Mouse (Mus musculus) gastrocnemius, adult 2 months (tissue): ENCODE measurements around the gene Nr6a1. TPM values are rescaled to one million over a fixed set of nuclear protein-coding genes. Genes with fewer than 3 reads are reported as not detected.
A peak's percentile ranks its signal among the peaks of the same experiment; 100 is the strongest.

ENCODE experiments used
- DNase-seq: peaks from one replicate; pipeline ENCODE4 v3.0.0; 2022
- H3K27ac ChIP-seq: fragments of 200-600 bp; 2 replicates; pipeline ENCODE4 v1.8.1; 2022; ENCODE audit warnings: mild to moderate bottlenecking
- H3K4me3 ChIP-seq: fragments of 200-600 bp; 2 replicates; pipeline ENCODE4 v1.8.1; 2022; ENCODE audit warnings: mild to moderate bottlenecking, moderate library complexity
- CTCF ChIP-seq: fragments of 200-600 bp; IDR thresholded peaks from 2 replicates; pipeline ENCODE4 v1.8.1; 2022; ENCODE audit warnings: antibody characterized with exemption, mild to moderate bottlenecking, moderate library complexity
- intact Hi-C: fragments of 180-260 bp; cut with DNase I; formaldehyde crosslinking; loops from one replicate; pipeline ENCODE4 v1.15.1; 2025
- total RNA-seq, 2 experiments: library from RNA; stranded (reverse); gene quantifications; 2 replicates each; pipeline ENCODE4 v1.2.3; 2021

Gene Nr6a1
- total RNA-seq, 2 experiments from 2014 or later, result 3.4 to 4.8 TPM

GRCm38 (mm10) chr2:38827801-38828306 lies 99.6 kb downstream of the Nr6a1 start:
- Histone ChIP-seq H3K27ac (peak overlapping the region; percentile 76; the same call in 1 of the 2 replicates), H3K4me3 (no peak overlapping the region)
- intact Hi-C loops, result no loop called here
- DNase-seq, result no peak
- no peak for TF ChIP-seq CTCF

- intact Hi-C loops, result no loop called here
- no peak for DNase-seq
- Histone ChIP-seq H3K4me3 (no peak overlapping the region), H3K27ac (peak overlapping the region; percentile 88; the same call in 1 of the 2 replicates)
- no peak for TF ChIP-seq CTCF
These were observed 101.3 kb downstream of the Nr6a1 start for GRCm38 (mm10) chr2:38826189-38826588.

GRCm38 (mm10) chr2:38824791-38825768 lies 102.4 kb downstream of the Nr6a1 start:
- TF ChIP-seq CTCF, result no peak
- peak; percentile 14 for DNase-seq
- intact Hi-C loops, result no loop called here
- Histone ChIP-seq H3K4me3 (peak overlapping the region; percentile 86), H3K27ac (peak overlapping the region; percentile 88)

GRCm38 (mm10) chr2:38823912-38824583 lies 103.4 kb downstream of the Nr6a1 start:
- DNase-seq, result peak; percentile 78
- Histone ChIP-seq H3K4me3 (peak overlapping the region; percentile 86), H3K27ac (peak overlapping the region; percentile 88)
- intact Hi-C loops, result no loop called here
- no peak for TF ChIP-seq CTCF

GRCm38 (mm10) chr2:38823406-38823805 lies 104.1 kb downstream of the Nr6a1 start:
- peak overlapping the region; percentile 86 for H3K4me3 ChIP-seq
- intact Hi-C loops, result no loop called here
- no peak for DNase-seq
- H3K27ac ChIP-seq, result peak overlapping the region; percentile 88
- no peak for TF ChIP-seq CTCF

GRCm38 (mm10) chr2:38822995-38823394 lies 104.5 kb downstream of the Nr6a1 start:
- H3K4me3 ChIP-seq, result peak overlapping the region; percentile 86
- TF ChIP-seq CTCF, result no peak
- intact Hi-C loops, result no loop called here
- DNase-seq, result peak; percentile 82
- H3K27ac ChIP-seq, result peak overlapping the region; percentile 88

- intact Hi-C loops, result no loop called here
- no peak for TF ChIP-seq CTCF
- no peak for DNase-seq
- no peak overlapping the region for H3K27ac ChIP-seq
- no peak overlapping the region for H3K4me3 ChIP-seq
These were observed 110.0 kb downstream of the Nr6a1 start for GRCm38 (mm10) chr2:38817487-38817886.

GRCm38 (mm10) chr2:38797087-38797624 lies 130.3 kb downstream of the Nr6a1 start:
- no peak overlapping the region for H3K27ac ChIP-seq
- peak; percentile 74 for DNase-seq
- TF ChIP-seq CTCF, result peak; percentile 89
- intact Hi-C loops, result loop anchor here (1.0 to 5.0 kb wide), 3 partner anchors 35 to 200 kb away; partner anchors contain the start of gene Wdr38
- H3K4me3 ChIP-seq, result no peak overlapping the region

- DNase-seq, result no peak
- intact Hi-C loops, result no loop called here
- H3K27ac ChIP-seq, result no peak overlapping the region
- TF ChIP-seq CTCF, result no peak
- no peak overlapping the region for H3K4me3 ChIP-seq
These were observed 140.2 kb downstream of the Nr6a1 start for GRCm38 (mm10) chr2:38787338-38787737.

GRCm38 (mm10) chr2:38786216-38786960 lies 141.1 kb downstream of the Nr6a1 start:
- Histone ChIP-seq H3K4me3 (no peak overlapping the region), H3K27ac (no peak overlapping the region)
- DNase-seq, result no peak
- intact Hi-C loops, result no loop called here
- no peak for TF ChIP-seq CTCF

- DNase-seq, result no peak
- H3K27ac ChIP-seq, result peak overlapping the region; percentile 78; the same call in 1 of the 2 replicates
- no peak for TF ChIP-seq CTCF
- intact Hi-C loops, result no loop called here
- H3K4me3 ChIP-seq, result no peak overlapping the region
These were observed 142.4 kb downstream of the Nr6a1 start for GRCm38 (mm10) chr2:38785113-38785512.

- TF ChIP-seq CTCF, result no peak
- peak; percentile 29 for DNase-seq
- H3K4me3 ChIP-seq, result peak overlapping the region; percentile 67
These were observed 143.1 kb downstream of the Nr6a1 start for GRCm38 (mm10) chr2:38784396-38784795.

More at GRCm38 (mm10) chr2:38784396-38784795, 143.1 kb downstream of the Nr6a1 start:
- peak overlapping the region; percentile 78 for H3K27ac ChIP-seq
- intact Hi-C loops, result no loop called here
